13 mouse cellular contexts compared by ENCODE assay signal in genomic region chr4:79530968-79531620, GRCm38 (mm10).
DNase-seq lines count a peak whose midpoint lies in the region; ATAC-seq and TF ChIP-seq lines count a peak whose summit lies in the region.
"Had no signal": no experiment of that assay in that cellular context is flagged by ENCODE, and none has a peak within 500 bp of the region (broad histone marks: within the 10 kb centered on the region; RNA-seq: fewer than 3 reads in every experiment).

No protein-coding gene starts in this region.

- DNase-seq in embryo, embryonic 11 days = peak; percentile 0
- DNase-seq in embryo, embryonic 10.5 days (ENCODE audit: low spot score) = no peak
- DNase-seq in layer of hippocampus, adult 9-10 months (ENCODE audit: low spot score) = peak; percentile 6
- DNase-seq in ovary, postnatal 14 days (ENCODE audit: low spot score) = no peak
- no peak for DNase-seq in lung, postnatal 0 days (ENCODE audit: low spot score)
- no peak for DNase-seq in ovary, postnatal 10 days (ENCODE audit: low spot score)
- DNase-seq: cerebellum, adult 2 months; heart, adult 2 months had no signal

- no peaks in the 10 kb centered on the region for H3K27me3 ChIP-seq in forebrain, embryonic 13.5 days
- no peaks in the 10 kb centered on the region for H3K27me3 ChIP-seq in neural tube, embryonic 14.5 days (ENCODE audit: control insufficient read depth, insufficient read depth, low read length)
- H3K27me3 ChIP-seq in lung, postnatal 0 days (replicated peaks; ENCODE audit: insufficient read depth, low read length) = no peaks in the 10 kb centered on the region
- H3K27me3 ChIP-seq: liver, embryonic 12.5 days had no signal

- TF ChIP-seq CTCF in lung, postnatal 0 days (IDR thresholded peaks at IDR 0.05) = no peak

- peaks cover 10% of the 10 kb centered on the region; the same call in 1 of the 2 replicates for H3K4me1 ChIP-seq in forebrain, embryonic 13.5 days
- no peaks in the 10 kb centered on the region for H3K4me1 ChIP-seq in neural tube, embryonic 14.5 days (ENCODE audit: control insufficient read depth, insufficient read depth, low read length)
- H3K4me1 ChIP-seq in lung, postnatal 0 days (ENCODE audit: insufficient read depth, low read depth, low read length) = no peaks in the 10 kb centered on the region
- H3K4me1 ChIP-seq: liver, embryonic 12.5 days had no signal

- no peak overlapping the region for H3K4me3 ChIP-seq in forebrain, embryonic 13.5 days
- no peak overlapping the region for H3K4me3 ChIP-seq in neural tube, embryonic 14.5 days (ENCODE audit: low read depth, low read length)
- H3K4me3 ChIP-seq in lung, postnatal 0 days (ENCODE audit: low read depth, low read length) = no peak overlapping the region
- H3K4me3 ChIP-seq: heart, adult 2 months; layer of hippocampus, adult 2 months; liver, embryonic 12.5 days had no signal

- H3K36me3 ChIP-seq in forebrain, embryonic 13.5 days (ENCODE audit: poor library complexity, severe bottlenecking) = no peaks in the 10 kb centered on the region
- no peaks in the 10 kb centered on the region for H3K36me3 ChIP-seq in neural tube, embryonic 14.5 days (ENCODE audit: control insufficient read depth, insufficient read depth, low read length)
- H3K36me3 ChIP-seq in lung, postnatal 0 days (ENCODE audit: insufficient read depth, low read length) = no peaks in the 10 kb centered on the region
- H3K36me3 ChIP-seq: liver, embryonic 12.5 days had no signal

- WGBS in forebrain, embryonic 13.5 days = 44% methylated on average over 6 of the region's 6 CpGs
- WGBS in neural tube, embryonic 14.5 days = 66% methylated on average over 6 of the region's 6 CpGs
- WGBS in lung, postnatal 0 days = 66% methylated on average over 6 of the region's 6 CpGs

- peak overlapping the region; percentile 67 for H3K27ac ChIP-seq in forebrain, embryonic 13.5 days
- H3K27ac ChIP-seq in neural tube, embryonic 14.5 days (ENCODE audit: low read depth, low read length) = no peak overlapping the region
- H3K27ac ChIP-seq in lung, postnatal 0 days (ENCODE audit: low read length) = no peak overlapping the region
- H3K27ac ChIP-seq: heart, adult 2 months; layer of hippocampus, adult 2 months; liver, embryonic 12.5 days had no signal

- peak; percentile 84 for ATAC-seq in forebrain, embryonic 13.5 days
- 0 out of 2 replicates have a peak, but pooled peaks have one; percentile 21 for ATAC-seq in neural tube, embryonic 14.5 days (ENCODE audit: low read depth)
- no peak for ATAC-seq in lung, postnatal 0 days
- ATAC-seq: inflammation-experienced regulatory T-cells, adult 6 months; liver, embryonic 12.5 days had no signal

- H3K9ac ChIP-seq in forebrain, embryonic 13.5 days = no peak overlapping the region
- no peak overlapping the region for H3K9ac ChIP-seq in neural tube, embryonic 14.5 days (replicated peaks; ENCODE audit: low read depth, low read length)
- H3K9ac ChIP-seq in lung, postnatal 0 days (replicated peaks; ENCODE audit: low read depth) = no peak overlapping the region
- H3K9ac ChIP-seq: liver, embryonic 12.5 days had no signal

- H3K9me3 ChIP-seq in forebrain, embryonic 13.5 days (replicated peaks) = no peaks in the 10 kb centered on the region
- H3K9me3 ChIP-seq in neural tube, embryonic 14.5 days (ENCODE audit: control insufficient read depth, low read length) = no peaks in the 10 kb centered on the region
- no peaks in the 10 kb centered on the region for H3K9me3 ChIP-seq in lung, postnatal 0 days (ENCODE audit: low read length)
- H3K9me3 ChIP-seq: liver, embryonic 12.5 days had no signal

- H3K4me2 ChIP-seq in forebrain, embryonic 13.5 days = no peak overlapping the region
- H3K4me2 ChIP-seq in neural tube, embryonic 14.5 days (ENCODE audit: low read depth, low read length) = no peak overlapping the region
- no peak overlapping the region for H3K4me2 ChIP-seq in lung, postnatal 0 days (replicated peaks; ENCODE audit: low read depth, low read length)
- H3K4me2 ChIP-seq: liver, embryonic 12.5 days had no signal

- no peak for TF ChIP-seq EP300 in lung, postnatal 0 days (IDR thresholded peaks at IDR 0.05)

Comparison
In these comparisons a context has a peak if more than half of its experiments do, and no peak if none do; other contexts are left out.
1. DNase-seq: peak in embryo, embryonic 11 days (single experiment) and layer of hippocampus, adult 9-10 months (single experiment); none in embryo, embryonic 10.5 days (single experiment), ovary, postnatal 14 days (single experiment), lung, postnatal 0 days (single experiment) and ovary, postnatal 10 days (single experiment).